Mouse (Mus musculus) kidney, adult 8-10 months (tissue): ENCODE measurements at regions not wholly inside any gene's neighbourhood (a gene's known extent, or its start where the extent isn't known, plus 50 kb on each side); places are given as distances from the start of the nearest gene placed in this dataset.
A peak's percentile ranks its signal among the peaks of the same experiment; 100 is the strongest.
"Not testable (repeated sequence)": the region's sequence is repeated elsewhere in the genome, so short reads cannot be mapped to it uniquely, and the experiment has no call there.

Source experiments
- DNase-seq, 2 experiments: peaks; one replicate each; pipeline ENCODE4 v3.0.0; 2022

DNA sequence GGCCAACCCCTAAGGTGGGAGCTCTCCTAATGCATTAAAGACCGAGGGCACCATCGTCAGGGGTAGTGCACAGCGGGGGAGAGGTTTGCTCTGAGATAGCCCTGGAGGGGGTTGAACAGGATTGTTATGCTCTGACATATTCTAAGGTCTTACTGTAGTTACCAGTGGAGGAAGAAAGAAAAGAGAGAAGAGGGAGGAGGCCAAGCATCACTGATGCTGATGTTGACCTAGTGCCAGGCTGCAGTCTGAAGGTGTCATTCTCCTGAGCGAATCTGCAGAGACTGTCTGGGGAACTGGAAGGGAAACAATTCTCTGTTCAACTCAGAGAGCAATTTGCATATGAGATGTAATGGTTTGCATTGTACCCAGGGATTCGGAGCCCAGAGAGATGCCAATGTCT lies 139.4 kb upstream of the Zfp637 start:
- no peak for DNase-seq

- no peak for DNase-seq
These were observed 135.0 kb upstream of the Zfp637 start for GRCm38 (mm10) chr6:117706006-117706405.

DNA sequence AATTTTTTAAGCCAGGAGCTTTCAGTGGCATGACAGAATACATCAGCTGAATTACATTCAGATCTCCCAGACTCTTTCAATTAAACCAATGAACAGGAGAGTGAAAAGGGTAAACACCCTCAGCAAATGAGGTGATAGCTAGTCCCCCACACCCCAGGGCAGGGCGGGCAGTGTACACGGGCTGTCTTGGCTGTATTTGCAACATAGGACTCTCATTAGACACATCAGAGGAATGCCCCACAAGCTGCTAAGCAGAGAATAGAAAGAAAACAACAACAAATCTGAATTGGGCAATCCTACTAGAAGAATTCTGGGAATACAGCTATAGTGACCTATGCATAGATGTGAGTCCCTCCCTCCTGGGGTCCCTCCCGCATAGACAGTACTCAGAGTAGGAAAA lies 131.8 kb upstream of the Zfp637 start:
- no peak for DNase-seq

GRCm38 (mm10) chr6:117715056-117715777 lies 125.8 kb upstream of the Zfp637 start:
- DNase-seq, result no peak

DNA sequence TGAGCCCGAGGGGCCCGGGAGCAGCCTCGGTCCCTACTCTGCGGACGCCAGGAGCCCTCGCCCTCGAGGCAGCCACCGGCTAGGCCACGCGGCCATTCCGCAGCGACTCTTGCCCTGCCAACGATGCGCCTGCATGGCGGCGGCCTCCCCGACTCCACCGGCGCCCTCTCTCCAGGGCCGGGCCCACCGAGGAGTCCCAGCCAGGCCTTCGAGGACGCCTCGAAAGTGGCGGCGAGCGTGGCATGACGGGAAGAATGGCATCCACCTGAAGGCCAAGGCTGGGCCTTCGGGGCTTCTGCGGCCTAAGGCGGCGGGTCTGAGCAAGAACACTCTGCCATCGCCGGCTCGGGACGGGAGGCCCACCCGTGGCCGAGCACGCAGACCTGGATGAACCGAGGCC lies 124.6 kb upstream of the Zfp637 start:
- not testable (repeated sequence) for DNase-seq

DNA sequence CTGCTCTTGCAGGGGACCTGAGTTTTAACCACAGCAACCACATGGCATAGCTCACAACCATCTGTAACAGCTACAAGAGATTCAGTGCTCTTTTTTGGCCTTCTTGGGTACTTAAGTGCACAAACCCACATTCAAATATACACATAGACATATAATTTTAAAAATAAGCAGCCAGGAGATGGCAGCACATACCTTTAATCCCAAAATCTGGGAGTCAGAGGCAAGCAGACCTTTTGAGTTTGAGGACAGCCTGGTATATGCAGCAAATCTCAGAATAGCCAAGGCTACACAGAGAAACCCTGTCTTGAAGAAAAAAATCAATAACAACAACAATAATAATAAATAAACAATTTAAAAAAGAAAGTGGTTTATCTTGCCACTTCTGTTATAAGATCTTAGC lies 88.6 kb upstream of the Zfp637 start:
- DNase-seq, result not testable (repeated sequence)

DNA sequence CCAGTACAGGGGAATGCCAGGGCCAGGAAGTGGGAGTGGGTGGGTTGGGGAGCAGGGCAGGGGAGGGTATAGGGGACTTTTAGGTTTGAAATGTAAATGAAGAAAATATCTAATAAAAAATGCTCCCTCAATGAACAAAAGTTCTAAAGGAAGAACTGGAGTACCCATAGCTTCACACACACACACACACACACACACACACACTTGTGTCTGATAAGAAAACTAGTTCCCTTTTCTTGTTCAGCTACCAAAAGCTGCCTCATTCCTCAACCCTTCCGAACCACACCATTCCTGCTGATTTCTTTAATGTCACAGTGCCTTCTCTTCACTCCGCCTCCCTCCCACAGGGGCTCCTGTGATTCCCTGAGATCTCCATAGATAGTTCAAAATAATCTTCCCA lies 85.3 kb upstream of the Zfp637 start:
- DNase-seq, result not testable (repeated sequence)

DNA sequence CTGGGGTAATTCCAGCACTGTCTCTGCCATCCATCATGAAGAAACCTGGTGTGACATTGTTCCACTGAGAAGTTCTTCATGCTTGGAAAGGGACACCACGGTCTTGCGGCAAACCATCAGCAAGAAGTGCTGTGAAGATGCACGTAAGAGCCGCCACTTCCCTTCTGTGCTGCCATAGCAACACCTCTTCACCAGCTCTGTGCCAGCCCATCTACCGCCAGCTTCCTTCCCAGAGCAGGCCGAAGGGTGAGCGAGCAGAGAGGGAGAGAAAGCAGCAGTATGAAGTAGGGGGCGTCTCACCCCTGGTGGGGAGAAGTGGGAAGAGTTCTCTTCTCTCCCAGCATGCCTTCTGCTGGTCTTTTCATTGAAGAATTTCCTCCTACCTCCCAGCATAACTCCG lies 84.8 kb upstream of the Zfp637 start:
- DNase-seq, result no peak

GRCm38 (mm10) chr6:117758516-117758915 lies 82.5 kb upstream of the Zfp637 start:
- DNase-seq, result peak; percentile 24 to 30

DNA sequence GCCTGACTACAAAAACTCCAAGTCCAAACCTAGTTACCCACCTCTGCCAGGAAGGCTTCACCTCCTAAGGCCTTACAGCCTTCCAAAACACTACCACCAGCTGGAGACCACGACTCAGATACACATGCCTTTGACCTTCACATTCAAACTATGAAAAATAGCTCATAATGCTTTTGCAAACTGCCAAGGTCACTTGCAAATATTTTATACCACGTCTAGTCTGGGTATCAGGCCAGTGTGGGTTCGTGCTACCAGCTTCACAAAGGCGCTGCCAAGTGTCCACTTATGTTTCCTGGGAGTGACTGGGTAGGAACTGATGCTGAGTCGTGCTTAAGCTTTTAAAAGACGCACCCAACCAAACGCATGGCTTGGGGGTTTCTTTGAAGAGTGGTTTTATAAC lies 69.5 kb upstream of the Zfp637 start:
- no peak for DNase-seq

DNA sequence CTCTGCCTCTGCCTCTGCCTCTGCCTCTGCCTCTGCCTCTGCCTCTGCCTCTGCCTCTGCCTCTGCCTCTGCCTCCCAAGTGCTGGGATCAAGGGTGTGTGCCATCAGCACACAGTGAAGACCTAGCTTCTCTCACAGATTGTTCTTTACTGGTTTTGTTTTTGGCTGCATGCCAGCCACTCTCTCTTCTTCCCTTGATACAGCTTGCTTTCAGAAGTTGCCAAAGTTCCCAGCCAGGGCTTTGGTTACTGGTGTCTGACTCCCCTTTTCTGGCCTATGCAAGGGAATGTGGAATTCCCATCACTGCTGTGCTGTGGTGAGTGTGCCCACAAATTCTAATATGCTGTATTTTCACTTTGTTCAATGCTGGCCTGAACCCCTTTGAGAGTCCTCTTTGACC lies 68.6 kb upstream of the Zfp637 start:
- DNase-seq, result no peak

GRCm38 (mm10) chr6:117775304-117776050 lies 65.5 kb upstream of the Zfp637 start:
- no peak for DNase-seq

DNA sequence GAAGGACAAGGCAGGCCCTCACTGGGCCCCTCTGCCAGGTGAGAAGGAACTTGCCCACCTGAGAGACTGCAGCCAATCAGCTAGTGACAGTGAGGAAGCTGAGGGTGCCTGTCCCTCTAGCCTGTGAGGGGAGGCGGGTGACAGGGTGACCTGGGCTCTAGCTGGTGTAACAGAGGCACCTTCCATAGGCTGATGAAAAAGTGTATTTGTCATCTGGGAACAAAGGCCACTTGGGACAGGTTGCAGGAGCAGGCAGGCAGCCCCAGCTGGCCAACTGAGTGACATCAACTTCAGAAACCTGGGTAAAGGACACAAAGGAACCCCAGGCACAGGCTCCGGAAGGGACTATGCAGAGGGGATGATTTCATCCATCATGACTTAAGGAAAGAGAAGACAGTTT lies 63.0 kb upstream of the Zfp637 start:
- DNase-seq, result no peak

GRCm38 (mm10) chr6:117778481-117778880 lies 62.5 kb upstream of the Zfp637 start:
- peak; percentile 32 to 42 for DNase-seq

DNA sequence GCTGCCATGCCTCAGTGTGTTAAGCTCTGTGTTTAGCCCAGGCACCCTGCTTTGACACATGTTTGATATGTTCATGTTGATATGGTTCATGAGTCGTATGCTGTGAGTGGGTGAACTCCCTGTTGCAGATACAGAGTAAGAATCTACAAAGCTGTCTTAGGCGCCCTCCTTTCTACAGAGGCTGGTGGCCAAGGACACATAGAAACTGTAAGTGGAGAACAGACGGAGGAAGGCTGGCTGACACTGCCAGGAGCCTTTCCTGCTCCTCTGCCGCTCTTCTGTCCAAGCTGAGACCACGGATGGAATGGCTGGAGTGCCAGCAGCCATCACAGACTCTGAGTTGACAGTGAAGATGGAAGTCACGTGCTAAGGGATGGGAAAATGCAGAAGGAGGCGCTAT lies 62.0 kb upstream of the Zfp637 start:
- no peak for DNase-seq

GRCm38 (mm10) chr6:117788580-117789540 lies 52.1 kb upstream of the Zfp637 start:
- DNase-seq, result peak; percentile 16 to 22

- DNase-seq, result no peak
These were observed 50.4 kb upstream of the Zfp637 start for GRCm38 (mm10) chr6:117790581-117790980.
